Mouse (Mus musculus): ENCODE data around the gene Isl2. TPM values are rescaled to one million over a fixed set of nuclear protein-coding genes. Genes with fewer than 3 reads are reported as not detected.

The Isl2 gene
- polyA plus RNA-seq, 1 experiment, result 0.23 TPM

DNA sequence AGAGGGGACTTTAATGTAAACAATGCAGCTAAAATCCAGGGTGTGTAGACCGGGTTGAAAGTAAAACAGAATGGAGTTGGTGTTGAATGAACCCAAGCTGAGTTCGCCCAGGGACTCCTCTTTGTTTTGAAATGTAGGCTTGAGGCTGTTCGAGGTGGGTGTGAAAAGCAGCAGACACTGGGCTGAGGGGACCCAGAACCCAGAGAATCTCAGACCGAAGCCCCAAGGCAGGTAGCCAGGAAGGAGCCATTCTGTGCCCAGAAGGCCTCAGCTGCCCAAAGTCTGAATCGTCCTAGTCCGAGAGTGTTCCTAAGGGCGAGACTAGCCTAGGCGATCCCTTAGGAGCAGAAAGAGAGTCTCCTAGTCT, 4.8 kb downstream of the Isl2 start:
- Histone ChIP-seq H3K4me3 (replicated peaks; ENCODE audit: insufficient read depth, low read depth, low read length) (no peak overlapping the region), H3K27me3 (ENCODE audit: control insufficient read depth, insufficient read depth, low read length) (peaks cover 37% of the 10 kb centered on the region; the same call in 1 of the 2 replicates), H3K4me1 (ENCODE audit: control insufficient read depth, insufficient read depth, low read length) (no peaks in the 10 kb centered on the region), H3K27ac (ENCODE audit: insufficient read depth, low read length) (no peak overlapping the region)
- WGBS, result 39% methylated on average over 8 of the region's 8 CpGs
- DNase-seq, result no peak
- no peak for TF ChIP-seq POLR2A (IDR thresholded peaks at IDR 0.05; ENCODE audit: borderline replicate concordance, insufficient read depth, low read length)
- TF ChIP-seq CTCF (IDR thresholded peaks at IDR 0.05; ENCODE audit: borderline replicate concordance, insufficient read depth, low read depth, low read length), result no peak

DNA sequence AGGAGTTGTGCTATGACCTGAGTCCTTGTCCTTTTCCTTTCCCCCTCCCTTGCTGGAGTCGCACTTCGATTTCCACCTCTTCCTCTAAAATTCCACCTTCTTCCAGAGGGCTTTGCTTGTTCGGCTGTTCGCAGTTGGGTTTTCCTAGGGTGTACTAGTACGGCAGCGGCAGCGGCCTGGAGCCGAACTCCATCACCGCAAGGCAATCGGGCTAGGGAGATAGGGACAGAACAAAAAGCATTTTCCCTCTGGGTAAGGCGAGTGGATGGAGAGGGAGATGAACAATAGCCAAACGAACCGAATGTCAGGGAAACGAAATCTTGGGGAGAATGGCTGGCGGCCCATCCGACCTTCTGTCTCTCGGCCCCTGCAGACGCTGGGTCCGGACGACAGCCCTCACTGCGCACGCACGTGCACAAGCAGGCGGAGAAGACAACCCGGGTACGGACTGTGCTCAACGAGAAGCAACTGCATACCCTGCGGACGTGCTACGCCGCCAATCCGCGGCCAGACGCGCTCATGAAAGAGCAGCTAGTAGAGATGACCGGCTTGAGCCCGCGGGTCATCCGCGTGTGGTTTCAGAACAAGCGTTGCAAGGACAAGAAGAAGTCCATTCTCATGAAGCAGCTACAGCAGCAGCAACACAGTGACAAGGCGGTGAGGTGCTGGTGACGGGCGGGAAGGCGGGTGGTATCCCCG, 5.4 kb downstream of the Isl2 start:
- TF ChIP-seq CTCF (IDR thresholded peaks at IDR 0.05; ENCODE audit: borderline replicate concordance, insufficient read depth, low read depth, low read length) (no peak), POLR2A (IDR thresholded peaks at IDR 0.05; ENCODE audit: borderline replicate concordance, insufficient read depth, low read length) (no peak)
- DNase-seq, result peak; percentile 40 to 75
- Histone ChIP-seq H3K27me3 (ENCODE audit: control insufficient read depth, insufficient read depth, low read length) (peaks cover 37% of the 10 kb centered on the region; the same call in 1 of the 2 replicates), H3K27ac (ENCODE audit: insufficient read depth, low read length) (no peak overlapping the region), H3K4me1 (ENCODE audit: control insufficient read depth, insufficient read depth, low read length) (no peaks in the 10 kb centered on the region), H3K4me3 (replicated peaks; ENCODE audit: insufficient read depth, low read depth, low read length) (no peak overlapping the region)
- WGBS, result 5% methylated on average over 46 of the region's 46 CpGs

DNA sequence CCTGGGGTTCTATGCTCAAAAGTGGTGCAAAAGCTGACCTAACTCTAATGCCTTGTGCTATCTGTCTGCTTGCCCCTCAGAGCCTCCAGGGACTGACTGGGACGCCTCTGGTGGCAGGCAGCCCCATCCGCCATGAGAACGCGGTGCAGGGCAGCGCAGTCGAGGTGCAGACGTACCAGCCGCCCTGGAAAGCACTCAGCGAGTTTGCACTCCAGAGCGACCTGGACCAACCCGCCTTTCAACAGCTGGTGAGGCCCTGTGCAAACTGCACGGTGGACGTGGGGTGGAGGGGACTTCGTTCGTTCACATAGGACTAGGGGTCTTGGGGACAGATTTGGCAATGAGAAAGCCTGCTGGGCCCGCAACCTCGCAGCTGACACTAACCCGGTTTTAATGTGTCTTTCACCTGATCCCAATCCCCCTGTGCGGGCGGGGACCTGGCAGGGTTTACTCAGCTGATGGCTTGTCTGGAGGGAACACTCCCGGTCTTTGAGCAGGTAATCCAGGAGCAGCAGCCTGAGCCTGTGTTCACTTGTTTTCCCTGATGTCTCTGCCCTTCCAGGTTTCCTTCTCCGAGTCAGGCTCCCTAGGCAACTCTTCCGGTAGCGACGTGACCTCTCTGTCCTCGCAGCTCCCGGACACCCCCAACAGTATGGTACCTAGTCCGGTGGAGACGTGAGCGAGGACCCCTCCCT, 6.5 kb downstream of the Isl2 start:
- Histone ChIP-seq H3K4me1 (ENCODE audit: control insufficient read depth, insufficient read depth, low read length) (no peaks in the 10 kb centered on the region), H3K27ac (ENCODE audit: insufficient read depth, low read length) (no peak overlapping the region), H3K27me3 (ENCODE audit: control insufficient read depth, insufficient read depth, low read length) (peaks cover 28% of the 10 kb centered on the region; the same call in 1 of the 2 replicates), H3K4me3 (replicated peaks; ENCODE audit: insufficient read depth, low read depth, low read length) (no peak overlapping the region)
- no peak for TF ChIP-seq CTCF (IDR thresholded peaks at IDR 0.05; ENCODE audit: borderline replicate concordance, insufficient read depth, low read depth, low read length)
- TF ChIP-seq POLR2A (IDR thresholded peaks at IDR 0.05; ENCODE audit: borderline replicate concordance, insufficient read depth, low read length), result no peak
- WGBS, result 3% methylated on average over 30 of the region's 30 CpGs
- DNase-seq, result peak; percentile 32 to 57

DNA sequence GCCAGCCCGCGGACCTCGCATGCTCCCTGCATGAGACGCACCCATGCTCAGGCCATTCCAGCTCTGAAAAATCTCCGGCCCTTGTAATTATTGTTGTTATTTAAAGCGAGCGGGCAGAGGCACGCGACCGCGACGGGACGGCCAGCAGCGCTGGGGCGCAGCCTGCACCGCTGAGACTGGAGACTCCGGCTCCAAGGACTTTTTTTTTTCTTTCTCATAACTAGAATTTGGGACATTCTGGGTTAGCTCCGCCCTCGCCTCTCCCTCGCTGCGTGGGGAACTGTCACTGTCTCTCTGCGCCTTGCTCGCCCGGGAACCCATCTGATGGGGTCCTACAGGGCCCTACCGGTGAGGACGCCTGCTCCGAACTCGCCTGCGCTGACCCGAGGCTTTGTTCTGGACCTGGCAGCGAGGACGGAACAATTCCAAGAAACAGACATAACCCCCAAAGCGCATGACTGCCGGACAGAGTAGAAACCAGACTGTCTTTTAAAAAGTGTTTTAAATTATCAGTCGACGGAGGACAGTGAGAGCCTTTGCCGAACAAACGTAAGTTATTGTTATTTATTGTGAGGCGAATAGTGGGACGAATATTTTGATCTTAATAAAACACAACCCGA, 7.2 kb downstream of the Isl2 start:
- DNase-seq, result no peak
- TF ChIP-seq POLR2A (IDR thresholded peaks at IDR 0.05; ENCODE audit: borderline replicate concordance, insufficient read depth, low read length) (no peak), CTCF (IDR thresholded peaks at IDR 0.05; ENCODE audit: borderline replicate concordance, insufficient read depth, low read depth, low read length) (no peak)
- 7% methylated on average over 41 of the region's 41 CpGs for WGBS
- Histone ChIP-seq H3K4me3 (replicated peaks; ENCODE audit: insufficient read depth, low read depth, low read length) (no peak overlapping the region), H3K27me3 (ENCODE audit: control insufficient read depth, insufficient read depth, low read length) (peaks cover 27% of the 10 kb centered on the region; the same call in 1 of the 2 replicates), H3K4me1 (ENCODE audit: control insufficient read depth, insufficient read depth, low read length) (no peaks in the 10 kb centered on the region), H3K27ac (ENCODE audit: insufficient read depth, low read length) (no peak overlapping the region)

DNA sequence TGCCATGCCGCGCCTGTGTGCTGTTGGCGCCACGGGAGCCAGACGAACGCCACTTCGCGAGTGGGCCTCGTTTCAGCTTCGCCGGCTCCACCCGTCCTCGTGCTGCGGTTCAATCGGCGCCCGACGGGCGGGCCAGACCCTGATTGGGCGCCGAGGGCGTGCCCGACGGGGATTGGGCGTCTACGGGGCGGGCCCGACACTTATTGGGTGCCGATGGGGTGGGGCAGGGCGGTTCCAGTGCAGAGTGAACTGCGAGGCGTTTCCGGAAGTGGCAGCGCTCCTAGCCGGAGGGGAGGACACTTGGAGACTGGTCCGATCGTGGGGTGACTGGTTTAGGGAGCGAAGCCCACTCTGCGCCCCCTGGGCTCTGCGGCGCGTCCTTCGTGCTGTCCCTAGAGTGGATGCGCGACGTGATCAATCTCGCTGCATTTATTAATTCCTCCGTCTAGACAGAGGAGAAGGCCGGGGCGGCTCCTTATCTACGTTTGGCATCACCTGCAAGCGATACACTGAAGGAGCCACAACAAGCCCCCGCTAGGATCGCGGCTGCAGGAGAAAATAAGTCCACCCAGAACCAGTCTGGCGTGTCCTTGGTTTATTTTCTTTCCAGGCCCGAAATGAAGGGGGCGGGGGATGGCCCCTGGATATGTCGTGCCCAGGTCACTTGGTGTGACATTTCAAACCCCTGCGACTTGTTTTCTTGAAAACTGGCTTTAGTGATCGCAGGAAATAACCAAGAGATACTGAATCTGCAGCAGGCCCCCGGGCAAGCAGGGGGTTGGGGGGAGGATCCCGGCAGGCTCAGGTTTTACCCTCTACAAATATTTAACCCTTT, 7.9 kb downstream of the Isl2 start:
- no peaks in the 10 kb centered on the region for H3K4me1 ChIP-seq (ENCODE audit: control insufficient read depth, insufficient read depth, low read length)
- 4% methylated on average over 63 of the region's 63 CpGs for WGBS
- TF ChIP-seq POLR2A (IDR thresholded peaks at IDR 0.05; ENCODE audit: borderline replicate concordance, insufficient read depth, low read length), result no peak
- no peak for TF ChIP-seq CTCF (IDR thresholded peaks at IDR 0.05; ENCODE audit: borderline replicate concordance, insufficient read depth, low read depth, low read length)
- H3K27ac ChIP-seq (ENCODE audit: insufficient read depth, low read length), result no peak overlapping the region
- H3K4me3 ChIP-seq (replicated peaks; ENCODE audit: insufficient read depth, low read depth, low read length), result no peak overlapping the region
- peaks cover 24% of the 10 kb centered on the region; the same call in 1 of the 2 replicates for H3K27me3 ChIP-seq (ENCODE audit: control insufficient read depth, insufficient read depth, low read length)
- peak in 1 of 2 experiments; percentile 28 for DNase-seq

DNA sequence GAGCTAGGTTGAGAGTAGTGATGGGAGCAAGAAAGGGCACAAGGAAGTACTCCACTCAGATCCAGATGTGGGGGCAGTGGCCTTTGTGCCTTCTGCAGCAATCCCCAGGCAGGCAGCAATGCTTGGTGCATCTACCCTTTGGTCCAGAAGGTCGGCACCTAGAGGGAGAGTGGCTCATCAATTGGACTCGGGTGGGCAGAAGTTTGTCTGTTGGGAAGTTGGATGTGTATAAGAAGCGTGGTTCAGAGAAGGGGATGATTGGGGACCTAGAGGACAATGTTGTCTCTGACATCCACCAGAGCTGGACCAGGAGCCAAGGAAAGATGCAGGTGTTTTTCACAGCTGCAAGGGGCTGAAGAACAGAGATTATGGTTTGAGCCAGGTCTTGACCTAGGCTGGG, 10.4 kb downstream of the Isl2 start:
- no peak overlapping the region for H3K27ac ChIP-seq (ENCODE audit: insufficient read depth, low read length)
- H3K4me3 ChIP-seq (replicated peaks; ENCODE audit: insufficient read depth, low read depth, low read length), result no peak overlapping the region
- TF ChIP-seq CTCF (IDR thresholded peaks at IDR 0.05; ENCODE audit: borderline replicate concordance, insufficient read depth, low read depth, low read length), result no peak
- TF ChIP-seq POLR2A (IDR thresholded peaks at IDR 0.05; ENCODE audit: borderline replicate concordance, insufficient read depth, low read length), result no peak
- WGBS, result 65% methylated on average over 3 of the region's 3 CpGs
- no peaks in the 10 kb centered on the region for H3K4me1 ChIP-seq (ENCODE audit: control insufficient read depth, insufficient read depth, low read length)
- DNase-seq, result no peak
- peaks cover 7% of the 10 kb centered on the region; the same call in 1 of the 2 replicates for H3K27me3 ChIP-seq (ENCODE audit: control insufficient read depth, insufficient read depth, low read length)

DNA sequence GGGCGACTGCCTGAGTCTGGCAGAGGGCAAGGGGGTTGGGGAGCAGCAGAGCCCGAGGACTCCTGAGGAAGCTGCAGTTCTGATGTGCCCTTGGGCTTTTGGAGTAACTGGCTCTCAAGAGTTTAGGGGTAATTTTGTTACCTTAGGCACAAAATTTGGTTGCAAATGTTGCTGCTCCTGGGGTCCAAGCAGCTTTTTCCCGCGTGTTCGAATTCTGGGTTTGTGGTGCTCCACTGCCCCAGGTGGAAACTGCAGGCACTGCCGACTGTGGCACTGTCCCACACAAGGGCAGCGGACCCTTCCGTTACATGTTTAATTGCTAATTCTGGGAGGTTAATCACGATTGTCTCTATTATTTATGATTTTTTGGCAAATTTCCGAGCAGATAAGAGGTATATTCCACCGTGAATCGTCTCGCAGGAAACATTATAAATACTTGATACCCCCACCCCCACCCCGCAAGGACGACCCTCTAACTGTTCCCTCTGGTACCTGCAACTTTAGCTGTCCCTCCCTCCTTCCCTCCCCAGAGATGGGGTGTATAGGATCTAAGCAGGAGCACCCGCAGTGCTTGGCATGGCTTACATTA, 10.9 kb downstream of the Isl2 start:
- no peaks in the 10 kb centered on the region for H3K4me1 ChIP-seq (ENCODE audit: control insufficient read depth, insufficient read depth, low read length)
- DNase-seq, result no peak
- H3K27ac ChIP-seq (ENCODE audit: insufficient read depth, low read length), result no peak overlapping the region
- TF ChIP-seq CTCF (IDR thresholded peaks at IDR 0.05; ENCODE audit: borderline replicate concordance, insufficient read depth, low read depth, low read length), result 0 out of 2 replicates have a peak, but pooled peaks have one; percentile 17
- TF ChIP-seq POLR2A (IDR thresholded peaks at IDR 0.05; ENCODE audit: borderline replicate concordance, insufficient read depth, low read length), result no peak
- H3K27me3 ChIP-seq (ENCODE audit: control insufficient read depth, insufficient read depth, low read length), result peaks cover 3% of the 10 kb centered on the region; the same call in 1 of the 2 replicates
- 39% methylated on average over 16 of the region's 16 CpGs for WGBS
- no peak overlapping the region for H3K4me3 ChIP-seq (replicated peaks; ENCODE audit: insufficient read depth, low read depth, low read length)
